Mouse (Mus musculus): Measurements from ENCODE around the gene Eml1. TPM values are rescaled to one million over a fixed set of nuclear protein-coding genes. Genes with fewer than 3 reads are reported as not detected.

Gene Eml1
- polyA plus RNA-seq, 1 experiment from 2014 or later: not detected

DNA sequence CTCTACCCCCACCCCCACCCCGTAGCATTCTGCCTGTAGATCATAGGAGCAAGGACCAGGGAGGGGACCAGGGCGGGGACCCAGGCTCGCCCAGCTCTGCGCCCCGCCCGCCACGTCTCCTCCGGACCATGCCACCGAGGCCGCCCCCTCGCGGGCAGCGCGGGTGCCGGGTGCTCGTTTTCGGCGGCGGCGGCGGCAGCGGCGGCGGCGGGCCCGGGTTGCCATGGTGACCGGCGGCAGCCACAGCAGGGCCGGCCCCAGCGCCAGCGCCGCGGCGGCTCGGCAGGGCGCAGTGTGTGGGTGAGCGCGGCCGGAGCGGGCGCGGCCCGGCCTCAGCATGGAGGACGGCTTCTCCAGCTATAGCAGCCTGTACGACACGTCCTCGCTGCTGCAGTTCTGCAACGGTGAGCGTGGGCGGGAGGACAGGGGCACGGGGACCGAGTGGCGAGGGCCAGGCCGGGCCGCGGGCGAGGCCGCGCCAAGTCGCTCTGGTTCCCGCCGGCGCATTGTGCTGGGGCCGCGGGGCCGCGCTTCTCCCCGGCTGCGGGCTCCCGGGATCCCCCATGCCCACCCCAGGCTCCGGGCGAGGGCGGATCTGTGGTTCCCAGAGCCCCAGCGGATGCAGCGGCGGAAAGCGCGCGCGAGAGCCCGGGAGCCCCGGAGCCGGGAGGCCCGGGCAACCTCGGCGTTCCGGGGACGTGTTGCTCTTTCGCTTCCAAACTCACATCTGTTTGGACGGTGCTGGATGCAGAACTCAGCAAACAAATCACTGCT lies 52.3 kb downstream of the Eml1 start:
- Histone ChIP-seq H3K36me3 (ENCODE audit: inconsistent target) (no peaks in the 10 kb centered on the region), H3K27ac (no peak overlapping the region), H3K4me3 (ENCODE audit: inconsistent target) (no peak overlapping the region), H3K79me2 (ENCODE audit: inconsistent target) (no peaks in the 10 kb centered on the region)
- 1% methylated on average over 58 of the region's 90 CpGs for WGBS (ENCODE audit: missing documents)

GRCm38 (mm10) chr12:108430964-108431363 lies 60.2 kb downstream of the Eml1 start:
- Histone ChIP-seq H3K79me2 (ENCODE audit: inconsistent target) (no peaks in the 10 kb centered on the region), H3K36me3 (ENCODE audit: inconsistent target) (no peaks in the 10 kb centered on the region), H3K27ac (no peak overlapping the region), H3K4me3 (ENCODE audit: inconsistent target) (no peak overlapping the region)
- 82% methylated on average over 3 of the region's 3 CpGs for WGBS (ENCODE audit: missing documents)

DNA sequence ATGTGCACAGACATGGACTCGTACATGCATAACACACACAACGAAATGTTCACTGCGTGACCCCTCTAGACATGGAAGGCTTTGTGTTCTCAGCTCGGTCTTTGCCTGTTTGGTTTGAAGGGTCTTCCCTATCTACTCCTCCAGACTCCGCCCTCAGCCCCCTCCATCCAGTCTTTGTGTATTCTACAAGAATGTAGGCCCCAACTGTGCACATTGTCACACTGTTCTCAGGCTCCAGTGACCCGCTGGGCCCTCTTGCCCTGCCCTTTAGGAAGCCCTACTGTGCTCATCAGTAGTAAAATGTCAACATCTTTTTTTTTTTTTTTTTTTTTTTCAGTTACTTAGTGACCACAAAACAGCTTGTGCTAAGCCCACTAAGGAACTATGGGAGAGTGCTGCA lies 61.0 kb downstream of the Eml1 start:
- 87% methylated on average over 6 of the region's 6 CpGs for WGBS (ENCODE audit: missing documents)
- Histone ChIP-seq H3K4me3 (ENCODE audit: inconsistent target) (no peak overlapping the region), H3K27ac (no peak overlapping the region), H3K79me2 (ENCODE audit: inconsistent target) (no peaks in the 10 kb centered on the region), H3K36me3 (ENCODE audit: inconsistent target) (no peaks in the 10 kb centered on the region)

GRCm38 (mm10) chr12:108432578-108432977 lies 61.8 kb downstream of the Eml1 start:
- Histone ChIP-seq H3K36me3 (ENCODE audit: inconsistent target) (no peaks in the 10 kb centered on the region), H3K4me3 (ENCODE audit: inconsistent target) (no peak overlapping the region), H3K79me2 (ENCODE audit: inconsistent target) (no peaks in the 10 kb centered on the region), H3K27ac (no peak overlapping the region)
- WGBS (ENCODE audit: missing documents): 68% methylated on average over 5 of the region's 5 CpGs

DNA sequence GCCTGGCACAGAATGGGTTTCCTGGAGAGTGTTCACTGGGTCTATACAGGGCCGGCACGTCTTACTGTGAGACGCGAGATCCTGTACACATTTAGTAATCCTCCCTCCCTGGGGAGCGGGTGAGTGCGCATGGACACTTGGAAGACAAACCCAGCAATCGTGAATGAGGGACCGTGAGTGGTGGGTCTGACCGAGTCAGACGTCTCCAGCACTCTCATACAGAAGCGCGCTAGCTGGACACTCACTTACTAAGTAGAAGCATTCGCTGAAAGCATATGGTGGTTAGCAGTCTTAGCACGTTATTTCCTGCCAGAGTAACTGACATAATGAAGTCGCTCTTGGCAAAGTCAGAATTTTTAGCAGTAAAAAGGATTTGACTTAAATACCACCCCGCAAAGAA lies 62.3 kb downstream of the Eml1 start:
- H3K4me3 ChIP-seq (ENCODE audit: inconsistent target): no peak overlapping the region
- WGBS (ENCODE audit: missing documents): 84% methylated on average over 16 of the region's 16 CpGs
- no peak overlapping the region for H3K27ac ChIP-seq
- H3K79me2 ChIP-seq (ENCODE audit: inconsistent target): no peaks in the 10 kb centered on the region
- H3K36me3 ChIP-seq (ENCODE audit: inconsistent target): no peaks in the 10 kb centered on the region

DNA sequence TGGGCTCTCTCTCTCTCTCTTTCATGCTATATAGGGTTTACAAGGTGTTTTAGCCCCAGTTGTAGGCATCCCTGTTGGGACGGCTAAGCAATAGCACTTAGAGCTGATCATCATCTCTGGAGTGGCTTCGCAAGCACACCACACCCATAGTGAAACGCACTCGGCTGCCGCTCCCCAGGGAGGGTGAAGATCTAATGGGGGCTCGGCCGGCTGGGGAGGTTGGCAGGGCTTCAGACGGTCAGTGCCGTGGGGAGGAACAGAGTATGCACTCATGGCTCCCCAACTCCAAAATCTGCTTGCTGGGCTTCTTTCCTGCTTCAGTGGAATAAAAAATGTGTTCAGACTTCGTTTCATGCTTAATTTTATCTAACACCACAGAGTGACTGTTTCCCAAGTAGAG lies 62.7 kb downstream of the Eml1 start:
- WGBS (ENCODE audit: missing documents): 90% methylated on average over 5 of the region's 10 CpGs

GRCm38 (mm10) chr12:108435444-108436015 lies 64.8 kb downstream of the Eml1 start:
- Histone ChIP-seq H3K79me2 (ENCODE audit: inconsistent target) (no peaks in the 10 kb centered on the region), H3K4me3 (ENCODE audit: inconsistent target) (no peak overlapping the region), H3K27ac (no peak overlapping the region), H3K36me3 (ENCODE audit: inconsistent target) (no peaks in the 10 kb centered on the region)
- WGBS (ENCODE audit: missing documents): 78% methylated on average over 12 of the region's 12 CpGs

More for the DNA sequence above, 62.7 kb downstream of the Eml1 start:
- Histone ChIP-seq H3K4me3 (ENCODE audit: inconsistent target) (no peak overlapping the region), H3K79me2 (ENCODE audit: inconsistent target) (no peaks in the 10 kb centered on the region), H3K36me3 (ENCODE audit: inconsistent target) (no peaks in the 10 kb centered on the region), H3K27ac (no peak overlapping the region)

GRCm38 (mm10) chr12:108436029-108436923 lies 65.5 kb downstream of the Eml1 start:
- no peaks in the 10 kb centered on the region for H3K79me2 ChIP-seq (ENCODE audit: inconsistent target)
- no peak overlapping the region for H3K4me3 ChIP-seq (ENCODE audit: inconsistent target)
- H3K27ac ChIP-seq: no peak overlapping the region
- 79% methylated on average over 23 of the region's 24 CpGs for WGBS (ENCODE audit: missing documents)
- no peaks in the 10 kb centered on the region for H3K36me3 ChIP-seq (ENCODE audit: inconsistent target)

DNA sequence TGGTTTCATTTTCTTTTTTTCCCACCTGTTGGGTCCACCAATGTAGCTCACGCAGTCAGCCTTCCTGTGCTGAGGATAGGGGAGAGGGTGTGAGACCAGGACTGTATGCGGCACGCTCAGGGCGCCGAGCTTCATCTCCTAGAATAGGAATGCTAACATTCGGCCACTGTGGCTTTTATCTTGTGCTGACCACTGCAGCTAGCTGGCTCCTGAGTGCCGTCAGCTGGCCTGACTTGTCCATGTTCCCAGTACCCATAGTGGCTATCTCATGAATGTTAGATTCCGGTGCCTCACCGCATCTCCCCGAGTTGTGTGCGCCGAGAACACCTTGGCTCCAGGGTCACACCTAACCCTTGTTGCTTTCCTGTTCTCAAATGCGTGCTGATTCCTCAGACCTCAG lies 66.7 kb downstream of the Eml1 start:
- H3K27ac ChIP-seq: no peak overlapping the region
- no peaks in the 10 kb centered on the region for H3K79me2 ChIP-seq (ENCODE audit: inconsistent target)
- WGBS (ENCODE audit: missing documents): 93% methylated on average over 13 of the region's 13 CpGs

GRCm38 (mm10) chr12:108443271-108443670 lies 72.5 kb downstream of the Eml1 start:
- no peak overlapping the region for H3K27ac ChIP-seq
- 26% methylated on average over 10 of the region's 10 CpGs for WGBS (ENCODE audit: missing documents)
- no peaks in the 10 kb centered on the region for H3K79me2 ChIP-seq (ENCODE audit: inconsistent target)
- H3K36me3 ChIP-seq (ENCODE audit: inconsistent target): no peaks in the 10 kb centered on the region
- H3K4me3 ChIP-seq (ENCODE audit: inconsistent target): no peak overlapping the region

More for the DNA sequence above, 66.7 kb downstream of the Eml1 start:
- H3K36me3 ChIP-seq (ENCODE audit: inconsistent target): no peaks in the 10 kb centered on the region
- H3K4me3 ChIP-seq (ENCODE audit: inconsistent target): no peak overlapping the region

DNA sequence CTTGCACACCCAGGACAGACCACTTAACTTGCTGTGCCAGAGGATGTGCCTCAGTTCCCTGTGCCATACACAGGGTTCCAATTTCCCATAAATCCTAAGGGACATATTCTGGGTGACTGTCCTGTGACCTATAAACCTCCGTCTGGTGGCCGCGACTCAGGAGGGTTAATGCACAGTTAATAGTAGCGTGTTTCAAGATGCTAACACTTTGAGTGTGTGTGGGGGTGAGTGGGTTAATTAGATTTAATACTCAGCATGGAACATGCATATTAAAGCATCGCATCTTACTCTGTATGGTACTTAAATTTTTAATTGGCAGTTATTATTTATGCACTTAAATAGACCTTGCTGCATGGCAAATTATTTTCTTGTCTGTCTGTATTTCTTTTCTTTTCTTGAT lies 73.0 kb downstream of the Eml1 start:
- H3K4me3 ChIP-seq (ENCODE audit: inconsistent target): no peak overlapping the region
- H3K79me2 ChIP-seq (ENCODE audit: inconsistent target): no peaks in the 10 kb centered on the region
- WGBS (ENCODE audit: missing documents): 81% methylated on average over 5 of the region's 5 CpGs
- H3K27ac ChIP-seq: no peak overlapping the region
- H3K36me3 ChIP-seq (ENCODE audit: inconsistent target): no peaks in the 10 kb centered on the region

GRCm38 (mm10) chr12:108444166-108445115 lies 73.7 kb downstream of the Eml1 start:
- H3K79me2 ChIP-seq (ENCODE audit: inconsistent target): no peaks in the 10 kb centered on the region
- H3K36me3 ChIP-seq (ENCODE audit: inconsistent target): no peaks in the 10 kb centered on the region
- 83% methylated on average over 11 of the region's 11 CpGs for WGBS (ENCODE audit: missing documents)
- H3K27ac ChIP-seq: no peak overlapping the region
- no peak overlapping the region for H3K4me3 ChIP-seq (ENCODE audit: inconsistent target)

GRCm38 (mm10) chr12:108446721-108447120 lies 76.0 kb downstream of the Eml1 start:
- H3K36me3 ChIP-seq (ENCODE audit: inconsistent target): no peaks in the 10 kb centered on the region
- H3K79me2 ChIP-seq (ENCODE audit: inconsistent target): no peaks in the 10 kb centered on the region
- 100% methylated on average over 2 of the region's 2 CpGs for WGBS (ENCODE audit: missing documents)

DNA sequence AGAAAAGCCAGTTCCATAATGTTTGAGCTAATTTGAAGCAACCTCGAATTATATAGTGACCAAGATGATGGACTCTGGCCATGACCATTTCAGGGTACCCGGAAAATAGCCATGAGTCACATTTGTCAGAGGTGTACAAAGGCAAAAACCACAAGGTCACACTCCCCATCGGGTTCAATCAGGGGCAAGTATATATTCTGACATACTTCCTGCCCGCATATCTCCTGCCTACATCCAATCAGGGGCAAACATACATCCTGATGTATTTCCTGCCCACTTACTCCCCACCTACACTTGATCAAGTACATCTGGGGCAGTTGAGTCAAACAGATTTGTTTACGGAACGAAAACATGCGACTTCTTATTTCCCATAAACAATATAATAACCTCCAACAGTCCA lies 77.6 kb downstream of the Eml1 start:
- Histone ChIP-seq H3K27ac (no peak overlapping the region), H3K36me3 (ENCODE audit: inconsistent target) (no peaks in the 10 kb centered on the region), H3K4me3 (ENCODE audit: inconsistent target) (no peak overlapping the region), H3K79me2 (ENCODE audit: inconsistent target) (no peaks in the 10 kb centered on the region)
- WGBS (ENCODE audit: missing documents): 34% methylated on average over 7 of the region's 7 CpGs

More at GRCm38 (mm10) chr12:108446721-108447120, 76.0 kb downstream of the Eml1 start:
- Histone ChIP-seq H3K4me3 (ENCODE audit: inconsistent target) (no peak overlapping the region), H3K27ac (no peak overlapping the region)

Measured in macrophage (primary cell).